Comparison of ENCODE assay signal across 10 mouse cellular contexts in the genomic region with DNA sequence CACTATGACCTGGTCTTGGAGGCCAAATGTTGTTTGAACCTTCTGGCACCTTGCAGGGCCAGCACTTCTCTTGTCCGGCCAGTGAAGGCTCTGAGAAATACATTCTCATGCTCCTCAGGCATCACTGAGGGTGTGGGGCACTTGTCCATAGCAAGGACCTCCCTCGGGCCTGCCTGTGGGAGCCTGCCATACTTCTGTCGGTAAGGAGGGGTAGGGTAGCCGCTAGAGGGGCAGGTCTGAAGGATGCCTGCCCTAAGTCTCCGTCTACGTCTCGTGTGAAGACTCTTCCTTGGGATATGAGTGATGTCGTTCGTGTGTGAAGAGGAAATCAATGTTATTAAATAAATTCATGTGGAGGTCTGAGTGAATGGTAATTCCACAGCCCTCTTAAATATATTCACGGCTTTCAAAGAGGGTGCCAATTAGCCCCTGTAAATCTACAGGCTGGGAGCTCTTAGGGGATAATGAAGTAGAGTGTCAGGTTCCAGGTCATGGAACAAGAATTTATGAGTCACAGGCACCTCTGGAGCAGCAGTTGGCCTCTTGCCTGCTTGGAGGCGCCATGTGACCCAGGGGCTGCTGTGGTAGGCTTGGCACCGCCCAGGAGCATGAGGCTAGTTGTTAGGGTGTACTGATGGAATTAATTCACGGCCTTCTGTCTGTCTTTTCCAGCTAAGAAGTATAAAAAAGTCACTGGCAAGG.
DNase-seq lines count a peak whose midpoint lies in the region; ATAC-seq lines count a peak whose summit lies in the region.
"Had no signal": no experiment of that assay in that cellular context is flagged by ENCODE, and none has a peak within 500 bp of the region (broad histone marks: within the 10 kb centered on the region; RNA-seq: fewer than 3 reads in every experiment).

No protein-coding gene starts in this region.

- H3K27me3 ChIP-seq in heart, embryonic 13.5 days (replicated peaks): no peaks in the 10 kb centered on the region
- H3K27me3 ChIP-seq: embryonic facial prominence, embryonic 12.5 days had no signal

- H3K36me3 ChIP-seq in heart, embryonic 13.5 days: peaks cover 64% of the 10 kb centered on the region

- peak overlapping the region; percentile 78 for H3K27ac ChIP-seq in heart, embryonic 13.5 days (replicated peaks)
- H3K27ac ChIP-seq: embryonic facial prominence, embryonic 12.5 days had no signal

- H3K4me2 ChIP-seq in heart, embryonic 13.5 days: peak overlapping the region; percentile 20; the same call in 1 of the 2 replicates
- H3K4me2 ChIP-seq: embryonic facial prominence, embryonic 12.5 days had no signal

- H3K4me1 ChIP-seq in heart, embryonic 13.5 days: peaks cover 30% of the 10 kb centered on the region

- 65% methylated on average over 13 of the region's 13 CpGs for WGBS in heart, embryonic 13.5 days

- DNase-seq in urinary bladder, postnatal 14 days (ENCODE audit: low spot score): peak; percentile 41
- no peak for DNase-seq in urinary bladder, adult 2 months (ENCODE audit: low spot score)
- peak; percentile 82 for DNase-seq in kidney, postnatal 10 days
- DNase-seq in thymus, postnatal 10 days (ENCODE audit: low spot score in 2 of 2): no peak
- DNase-seq in neural tube, embryonic 10.5 days (ENCODE audit: extremely low spot score, low spot score): no peak
- DNase-seq: thymus, postnatal 25 days had no signal

- no peak overlapping the region for H3K9ac ChIP-seq in heart, embryonic 13.5 days
- H3K9ac ChIP-seq: embryonic facial prominence, embryonic 12.5 days had no signal

- no peak overlapping the region for H3K4me3 ChIP-seq in heart, embryonic 13.5 days
- H3K4me3 ChIP-seq: embryonic facial prominence, embryonic 12.5 days had no signal

- H3K9me3 ChIP-seq in heart, embryonic 13.5 days: no peaks in the 10 kb centered on the region
- H3K9me3 ChIP-seq: embryonic facial prominence, embryonic 12.5 days had no signal

- ATAC-seq in heart, embryonic 13.5 days (ENCODE audit: extremely low read depth, insufficient number of reproducible peaks, low FRiP score, low TSS enrichment): 0 out of 2 replicates have a peak, but pooled peaks have one; percentile 39
- no peak for ATAC-seq in erythroblast, adult 5-6 weeks (replicated peaks; ENCODE audit: low FRiP score, poor library complexity, severe bottlenecking)
- ATAC-seq in cerebellum, adult (ENCODE audit: insufficient number of reproducible peaks, low FRiP score, low TSS enrichment): no peak

Comparison
In these comparisons a context has a peak if more than half of its experiments do, and no peak if none do; other contexts are left out.
1. DNase-seq: peak in urinary bladder, postnatal 14 days (single experiment) and kidney, postnatal 10 days (single experiment); none in urinary bladder, adult 2 months (single experiment), thymus, postnatal 10 days (0 of 2) and neural tube, embryonic 10.5 days (single experiment).